Mouse (Mus musculus) MN1 (cell line): Measurements from ENCODE around the gene Bean1.
"Not testable (repeated sequence)": the region's sequence is repeated elsewhere in the genome, so short reads cannot be mapped to it uniquely, and the experiment has no call there.

Experiments
- DNase-seq: peaks from one replicate; pipeline ENCODE4 v3.0.0-alpha.2; 2016; ENCODE audit warnings: low spot score

The Bean1 gene

GRCm38 (mm10) chr8:104242038-104242644 is 71.9 kb downstream of the Bean1 start:
- no peak for DNase-seq

- DNase-seq = no peak
These were observed 76.4 kb downstream of the Bean1 start for GRCm38 (mm10) chr8:104246621-104247020.

GRCm38 (mm10) chr8:104247054-104247907 is 77.0 kb downstream of the Bean1 start:
- DNase-seq = no peak

GRCm38 (mm10) chr8:104247908-104248275 is 77.7 kb downstream of the Bean1 start:
- DNase-seq = peak; percentile 20

DNA sequence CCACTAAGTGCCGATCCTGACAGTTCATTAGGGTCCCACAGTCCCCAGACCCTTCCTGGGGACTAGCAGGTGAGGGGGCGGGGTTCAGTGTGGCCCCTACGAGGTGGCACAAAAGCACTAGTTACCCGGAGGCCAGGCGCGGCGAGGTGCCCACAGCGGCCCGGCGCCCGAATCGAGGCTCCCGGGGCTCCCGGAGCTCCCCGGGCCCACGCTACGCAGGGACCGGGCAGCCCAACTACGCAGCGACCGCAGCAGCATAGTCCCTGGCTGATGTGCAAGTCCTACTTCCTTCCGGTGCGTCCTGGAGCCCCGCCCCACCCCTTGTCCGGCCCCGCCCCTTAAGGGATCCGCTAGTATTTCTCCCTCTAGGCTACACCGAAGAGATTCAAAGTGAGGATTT is 78.0 kb downstream of the Bean1 start, which contains the start of gene Tk2:
Gene Tk2 (minus strand): TSS at position 283 of the 400 bp plus-strand sequence.
- DNase-seq = peak; percentile 82

GRCm38 (mm10) chr8:104249442-104249996 is 79.3 kb downstream of the Bean1 start:
- DNase-seq = no peak

GRCm38 (mm10) chr8:104250439-104251367 is 80.5 kb downstream of the Bean1 start, which contains the start of gene Cklf:
Cklf (plus strand) TSS chr8:104250861.
- DNase-seq = peak; percentile 96

- peak; percentile 24 for DNase-seq
These were observed 81.2 kb downstream of the Bean1 start for GRCm38 (mm10) chr8:104251461-104251860.

DNA sequence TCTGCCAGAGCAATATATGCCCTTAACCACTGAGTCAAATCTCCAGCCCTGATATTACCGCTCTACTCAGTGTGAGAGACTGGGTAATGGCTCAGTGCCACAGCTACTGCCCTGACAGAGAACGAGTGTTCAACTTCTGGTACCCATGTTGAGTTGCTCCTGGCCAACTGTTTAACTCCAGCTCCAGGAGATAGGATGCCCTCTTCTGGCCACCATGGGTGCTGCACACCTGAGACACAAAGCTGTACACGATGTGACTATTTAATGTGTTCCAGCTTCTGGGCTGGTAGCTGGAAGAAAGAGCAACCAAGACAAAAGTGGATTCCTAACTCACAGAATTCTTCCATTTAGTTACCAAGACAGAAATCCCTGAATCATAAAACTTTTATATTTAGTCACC is 82.8 kb downstream of the Bean1 start:
- no peak for DNase-seq

DNA sequence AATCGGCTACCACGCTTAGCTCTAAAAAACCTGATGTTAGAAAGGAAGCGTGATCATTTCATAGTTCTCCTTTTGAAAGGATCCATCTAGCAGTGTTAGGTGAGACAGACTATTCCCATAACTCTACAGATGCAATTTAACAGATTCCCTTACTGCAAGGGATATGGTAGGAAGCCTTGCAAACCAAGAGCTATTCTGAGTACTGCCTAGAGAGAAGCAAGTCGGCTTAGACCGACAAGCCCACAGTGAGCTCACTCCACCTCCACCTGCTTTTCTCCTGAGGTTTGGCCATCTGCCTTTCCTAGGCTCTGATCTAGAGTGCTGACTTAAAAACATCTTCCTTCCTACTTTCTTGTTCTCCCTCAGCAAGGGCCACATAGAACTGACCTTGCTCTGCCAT is 91.6 kb downstream of the Bean1 start:
- DNase-seq = not testable (repeated sequence)

GRCm38 (mm10) chr8:104264271-104264935 is 94.2 kb downstream of the Bean1 start:
- DNase-seq = not testable (repeated sequence)

DNA sequence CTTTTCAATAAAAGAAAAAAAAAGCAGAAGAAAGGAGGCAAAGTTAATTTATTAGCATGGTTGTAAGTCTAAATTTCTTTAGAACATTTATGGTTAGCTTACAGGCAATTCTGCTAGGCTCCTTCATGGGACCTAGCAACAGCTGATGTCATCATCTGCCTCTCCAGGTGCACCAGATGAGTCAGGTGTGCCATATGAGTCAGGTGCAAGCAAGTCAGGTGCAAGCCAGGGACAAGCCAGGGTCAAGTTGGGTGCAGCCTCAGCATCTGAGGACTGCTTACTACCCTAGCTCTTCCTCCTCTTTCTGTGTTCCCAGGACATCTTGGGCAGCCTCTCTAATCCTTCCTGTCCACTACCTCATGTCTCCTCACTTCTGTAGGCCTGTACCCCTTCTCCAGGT is 98.1 kb downstream of the Bean1 start:
- no peak for DNase-seq
